Mouse (Mus musculus): ENCODE data around the gene Sprn.
A peak's percentile ranks its signal among the peaks of the same experiment; 100 is the strongest.
"Not testable (repeated sequence)": the region's sequence is repeated elsewhere in the genome, so short reads cannot be mapped to it uniquely, and the experiment has no call there.

The Sprn gene

GRCm38 (mm10) chr7:140141350-140141749 lies 13.3 kb downstream of the Sprn start:
- DNase-seq, result peak; percentile 72 to 84

GRCm38 (mm10) chr7:140138021-140138310 lies 16.7 kb downstream of the Sprn start:
- DNase-seq, result no peak

GRCm38 (mm10) chr7:140137135-140138020 lies 17.3 kb downstream of the Sprn start, which contains the start of gene Mtg1:
TSS of gene Mtg1 (plus strand) at chr7:140137564.
- peak; percentile 98 to 99 for DNase-seq

- DNase-seq, result no peak
These were observed 19.4 kb downstream of the Sprn start for GRCm38 (mm10) chr7:140135106-140135770.

GRCm38 (mm10) chr7:140134033-140134432 lies 20.6 kb downstream of the Sprn start:
- not testable (repeated sequence) for DNase-seq

GRCm38 (mm10) chr7:140132184-140132583 lies 22.5 kb downstream of the Sprn start:
- not testable (repeated sequence) for DNase-seq

GRCm38 (mm10) chr7:140127911-140128310 lies 26.8 kb downstream of the Sprn start:
- DNase-seq, result no peak

- DNase-seq, result no peak
These were observed 27.7 kb downstream of the Sprn start for GRCm38 (mm10) chr7:140126934-140127333.

GRCm38 (mm10) chr7:140126022-140126350 lies 28.7 kb downstream of the Sprn start:
- DNase-seq, result no peak

GRCm38 (mm10) chr7:140125278-140126021 lies 29.2 kb downstream of the Sprn start:
- DNase-seq, result peak; percentile 92 to 97

GRCm38 (mm10) chr7:140124382-140124781 lies 30.3 kb downstream of the Sprn start:
- no peak for DNase-seq

- DNase-seq, result no peak
These were observed 31.9 kb downstream of the Sprn start for GRCm38 (mm10) chr7:140122765-140123164.

- no peak for DNase-seq
These were observed 33.3 kb downstream of the Sprn start for GRCm38 (mm10) chr7:140121338-140121910.

GRCm38 (mm10) chr7:140120484-140120883 lies 34.2 kb downstream of the Sprn start:
- no peak for DNase-seq

GRCm38 (mm10) chr7:140116329-140117054 lies 38.2 kb downstream of the Sprn start, which contains the start of gene Echs1:
TSS of gene Echs1 (minus strand) at chr7:140116476.
- peak; percentile 86 to 92 for DNase-seq

GRCm38 (mm10) chr7:140115583-140116328 lies 38.9 kb downstream of the Sprn start, which contains the start of gene Paox:
TSS of gene Paox (plus strand) at chr7:140115799.
- peak in 1 of 2 experiments; percentile 36 for DNase-seq

- DNase-seq, result no peak
These were observed 42.7 kb downstream of the Sprn start for GRCm38 (mm10) chr7:140111943-140112342.

GRCm38 (mm10) chr7:140104009-140104408 lies 50.7 kb downstream of the Sprn start:
- no peak for DNase-seq

- peak; percentile 85 to 89 for DNase-seq
These were observed 52.5 kb downstream of the Sprn start, which contains the start of gene Fuom for GRCm38 (mm10) chr7:140101993-140102860. TSS of gene Fuom (minus strand) at chr7:140102441.

GRCm38 (mm10) chr7:140101498-140101897 lies 53.2 kb downstream of the Sprn start:
- DNase-seq, result peak in 1 of 2 experiments; percentile 44
